Mouse (Mus musculus) lung, embryonic 16.5 days (tissue): ENCODE data around the gene Kcnk5. TPM values are rescaled to one million over a fixed set of nuclear protein-coding genes. Genes with fewer than 3 reads are reported as not detected.

Source experiments
- ATAC-seq: fragments of 200-750 bp; cut with Nextera tagmentation; 2 replicates; pipeline ENCODE4 v1.8.0; 2017; ENCODE audit warnings: low read depth, mild to moderate bottlenecking, moderate library complexity
- H3K27ac ChIP-seq: fragments of 300-500 bp; sonication (generic); 2 replicates; pipeline ENCODE4 v1.5.1; 2014; ENCODE audit warnings: mild to moderate bottlenecking, control low read depth, low read length
- H3K27me3 ChIP-seq: fragments of 300-500 bp; sonication (generic); 2 replicates; pipeline ENCODE4 v1.6.1; 2014; ENCODE audit warnings: low read depth, low read length, mixed read lengths; ENCODE audit not compliant: control insufficient read depth, insufficient read depth
- H3K36me3 ChIP-seq: fragments of 300-500 bp; sonication (generic); 2 replicates; pipeline ENCODE4 v1.6.1; 2014; ENCODE audit warnings: low read length; ENCODE audit not compliant: control insufficient read depth, insufficient read depth
- H3K4me1 ChIP-seq: fragments of 300-500 bp; sonication (generic); replicated peaks from 2 replicates; pipeline ENCODE4 v1.6.1; 2014; ENCODE audit warnings: low read length, mixed read lengths; ENCODE audit not compliant: control insufficient read depth, insufficient read depth
- H3K4me2 ChIP-seq: fragments of 300-500 bp; sonication (generic); 2 replicates; pipeline ENCODE4 v1.6.1; 2014; ENCODE audit warnings: low read depth, low read length, control low read depth
- H3K4me3 ChIP-seq: fragments of 300-500 bp; sonication (generic); 2 replicates; pipeline ENCODE4 v1.5.1; 2014; ENCODE audit warnings: mild to moderate bottlenecking, low read length, control low read depth
- H3K9ac ChIP-seq: fragments of 300-500 bp; sonication (generic); 2 replicates; pipeline ENCODE4 v1.6.1; 2014; ENCODE audit warnings: low read length, control low read depth
- H3K9me3 ChIP-seq: fragments of 300-500 bp; sonication (generic); 2 replicates; pipeline ENCODE4 v1.6.1; 2016; ENCODE audit warnings: low read length; ENCODE audit not compliant: control insufficient read depth
- WGBS: fragments of 180-500 bp; shearing (Covaris S2); extraction: QIAGEN DNeasy Blood & Tissue Kit; methylation state at CpG from one replicate; pipeline ENCODE4 v1.1.7; 2014; 5-methylcytosine and 5-hydroxymethylcytosine counted together
- polyA plus RNA-seq: library from polyadenylated mRNA; unstranded; fragments of >200 nt; fragmentation: Nextera tagmentation; extraction: Ambion mirVana; gene quantifications from 2 replicates; pipeline ENCODE4 v1.2.1, GENCODE M21; 2015

The Kcnk5 gene
- polyA plus RNA-seq, 1 experiment from 2014 or later: 14.2 TPM

- WGBS: 34% methylated on average over 9 of the region's 9 CpGs
- Histone ChIP-seq H3K4me2 (no peak overlapping the region), H3K4me3 (no peak overlapping the region), H3K36me3 (no peaks in the 10 kb centered on the region), H3K9me3 (peaks cover 3% of the 10 kb centered on the region; the same call in 1 of the 2 replicates), H3K4me1 (no peaks in the 10 kb centered on the region; the same call in 1 of the 2 replicates), H3K9ac (no peak overlapping the region), H3K27ac (no peak overlapping the region), H3K27me3 (no peaks in the 10 kb centered on the region)
- ATAC-seq: peak; percentile 44
Measured at GRCm38 (mm10) chr14:20116149-20116605, 65.4 kb downstream of the Kcnk5 start.

- H3K4me2 ChIP-seq: no peak overlapping the region
- peaks cover 3% of the 10 kb centered on the region; the same call in 1 of the 2 replicates for H3K9me3 ChIP-seq
- H3K9ac ChIP-seq: no peak overlapping the region
- no peak overlapping the region for H3K27ac ChIP-seq
- ATAC-seq: no peak
- no peaks in the 10 kb centered on the region for H3K36me3 ChIP-seq
- H3K27me3 ChIP-seq: no peaks in the 10 kb centered on the region
- no peak overlapping the region for H3K4me3 ChIP-seq
- H3K4me1 ChIP-seq: no peaks in the 10 kb centered on the region; the same call in 1 of the 2 replicates
- WGBS: 78% methylated on average over 6 of the region's 6 CpGs
Measured at GRCm38 (mm10) chr14:20114951-20115350, 66.7 kb downstream of the Kcnk5 start.

- ATAC-seq: peak; percentile 75
- H3K9me3 ChIP-seq: peaks cover 3% of the 10 kb centered on the region; the same call in 1 of the 2 replicates
- no peak overlapping the region for H3K9ac ChIP-seq
- no peak overlapping the region for H3K27ac ChIP-seq
- H3K27me3 ChIP-seq: no peaks in the 10 kb centered on the region
- no peaks in the 10 kb centered on the region; the same call in 1 of the 2 replicates for H3K4me1 ChIP-seq
- no peaks in the 10 kb centered on the region for H3K36me3 ChIP-seq
- H3K4me3 ChIP-seq: no peak overlapping the region
- no peak overlapping the region for H3K4me2 ChIP-seq
- 3% methylated on average over 6 of the region's 6 CpGs for WGBS
Measured at GRCm38 (mm10) chr14:20113964-20114363, 67.6 kb downstream of the Kcnk5 start.

- no peak overlapping the region for H3K27ac ChIP-seq
- H3K36me3 ChIP-seq: no peaks in the 10 kb centered on the region
- H3K4me2 ChIP-seq: no peak overlapping the region
- no peaks in the 10 kb centered on the region; the same call in 1 of the 2 replicates for H3K4me1 ChIP-seq
- no peak overlapping the region for H3K4me3 ChIP-seq
- H3K9me3 ChIP-seq: peaks cover 3% of the 10 kb centered on the region; the same call in 1 of the 2 replicates
- no peaks in the 10 kb centered on the region for H3K27me3 ChIP-seq
- no peak overlapping the region for H3K9ac ChIP-seq
- peak; percentile 24 for ATAC-seq
- 52% methylated on average over 7 of the region's 7 CpGs for WGBS
Measured at GRCm38 (mm10) chr14:20113189-20113961, 68.2 kb downstream of the Kcnk5 start.

- H3K4me3 ChIP-seq: no peak overlapping the region
- H3K9me3 ChIP-seq: peaks cover 3% of the 10 kb centered on the region; the same call in 1 of the 2 replicates
- no peak overlapping the region for H3K27ac ChIP-seq
- ATAC-seq: no peak
- no peak overlapping the region for H3K9ac ChIP-seq
- no peaks in the 10 kb centered on the region; the same call in 1 of the 2 replicates for H3K4me1 ChIP-seq
- no peaks in the 10 kb centered on the region for H3K27me3 ChIP-seq
- H3K4me2 ChIP-seq: no peak overlapping the region
- no peaks in the 10 kb centered on the region for H3K36me3 ChIP-seq
- 58% methylated on average over 3 of the region's 3 CpGs for WGBS
Measured at GRCm38 (mm10) chr14:20112218-20112617, 69.4 kb downstream of the Kcnk5 start.

- ATAC-seq: no peak
- Histone ChIP-seq H3K9ac (no peak overlapping the region), H3K27me3 (no peaks in the 10 kb centered on the region), H3K27ac (no peak overlapping the region), H3K9me3 (peaks cover 3% of the 10 kb centered on the region; the same call in 1 of the 2 replicates), H3K36me3 (no peaks in the 10 kb centered on the region), H3K4me2 (no peak overlapping the region), H3K4me1 (no peaks in the 10 kb centered on the region), H3K4me3 (no peak overlapping the region)
- 56% methylated on average over 1 of the region's 1 CpGs for WGBS
Measured at GRCm38 (mm10) chr14:20110945-20111344, 70.7 kb downstream of the Kcnk5 start.

- 37% methylated on average over 6 of the region's 6 CpGs for WGBS
- no peak overlapping the region for H3K9ac ChIP-seq
- H3K27ac ChIP-seq: peak overlapping the region; percentile 75
- H3K27me3 ChIP-seq: no peaks in the 10 kb centered on the region
- H3K36me3 ChIP-seq: no peaks in the 10 kb centered on the region
- ATAC-seq: peak; percentile 31; the same call in 1 of the 2 replicates
- H3K9me3 ChIP-seq: no peaks in the 10 kb centered on the region
- H3K4me2 ChIP-seq: no peak overlapping the region
- H3K4me3 ChIP-seq: no peak overlapping the region
- no peaks in the 10 kb centered on the region for H3K4me1 ChIP-seq
Measured at GRCm38 (mm10) chr14:20106271-20106670, 75.3 kb downstream of the Kcnk5 start.

GRCm38 (mm10) chr14:20103207-20103606, 78.4 kb downstream of the Kcnk5 start:
- no peak overlapping the region for H3K4me2 ChIP-seq
- H3K9me3 ChIP-seq: no peaks in the 10 kb centered on the region
- WGBS: 21% methylated on average over 4 of the region's 4 CpGs
- H3K36me3 ChIP-seq: no peaks in the 10 kb centered on the region
- no peaks in the 10 kb centered on the region for H3K27me3 ChIP-seq
- no peak overlapping the region for H3K9ac ChIP-seq
- H3K4me3 ChIP-seq: no peak overlapping the region
- no peak overlapping the region for H3K27ac ChIP-seq
- H3K4me1 ChIP-seq: no peaks in the 10 kb centered on the region
- peak; percentile 38 for ATAC-seq

- no peak overlapping the region for H3K27ac ChIP-seq
- H3K4me2 ChIP-seq: no peak overlapping the region
- H3K9ac ChIP-seq: no peak overlapping the region
- whole genome bisulfite sequencing: 16% methylated on average over 5 of the region's 5 CpGs
- peak; percentile 74 for ATAC-seq
- no peaks in the 10 kb centered on the region for H3K9me3 ChIP-seq
- H3K36me3 ChIP-seq: no peaks in the 10 kb centered on the region
- H3K4me1 ChIP-seq: no peaks in the 10 kb centered on the region
- no peaks in the 10 kb centered on the region for H3K27me3 ChIP-seq
- H3K4me3 ChIP-seq: no peak overlapping the region
Measured at GRCm38 (mm10) chr14:20098061-20098460, 83.5 kb downstream of the Kcnk5 start.
